Mouse (Mus musculus) urinary bladder, postnatal 14 days (tissue): ENCODE data around the gene Mcts2.

Experiments
- DNase-seq: peaks from one replicate; pipeline ENCODE4 v3.0.0; 2021; ENCODE audit warnings: low spot score

The Mcts2 gene

DNA sequence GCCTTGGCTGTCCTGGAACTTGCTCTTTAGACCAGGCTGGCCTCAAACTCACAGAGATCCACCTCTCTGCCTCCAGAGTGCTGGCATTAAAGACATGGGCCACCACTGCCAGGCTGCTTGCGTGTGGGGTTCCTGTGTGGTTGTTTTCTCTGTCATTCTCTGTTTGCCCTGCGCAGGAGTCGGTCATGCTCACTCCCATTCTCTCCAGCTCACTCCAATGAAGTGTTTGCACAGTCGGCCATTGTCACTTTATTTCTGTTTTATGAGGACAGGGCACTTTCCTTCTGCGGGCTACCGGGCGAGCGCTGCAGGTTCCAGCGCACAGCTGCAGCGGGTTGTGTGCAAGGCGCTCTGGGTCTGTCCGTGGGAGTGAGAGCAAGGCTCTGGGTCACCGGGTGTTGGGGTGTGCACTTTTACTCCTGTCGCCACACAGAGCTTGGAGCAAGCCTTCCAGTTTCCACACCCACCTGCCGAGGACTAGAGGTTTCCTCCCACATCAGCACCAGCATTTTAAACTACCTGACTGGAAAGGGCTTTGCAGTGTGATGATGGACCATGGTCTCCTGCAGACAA, 38.4 kb downstream of the Mcts2 start:
- no peak for DNase-seq

DNA sequence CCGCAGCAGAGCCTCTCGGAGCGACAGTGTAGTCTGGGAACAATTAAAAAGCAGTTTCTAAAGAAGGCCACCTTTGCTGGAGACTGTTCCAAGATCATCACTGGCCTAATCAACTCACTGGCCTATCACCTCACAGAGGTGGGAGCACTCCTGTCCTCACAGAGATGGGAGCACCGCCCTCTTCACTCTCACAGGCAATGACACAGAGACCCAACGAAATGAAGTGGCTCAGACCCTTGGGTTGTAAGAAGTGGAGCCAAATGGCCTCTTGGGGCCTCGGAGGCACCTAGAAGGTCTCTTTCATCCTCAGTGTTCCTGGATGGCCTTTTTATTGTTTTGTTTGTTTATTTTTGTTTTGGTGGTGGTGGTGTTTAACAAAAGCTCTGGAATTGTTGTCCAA, 39.4 kb downstream of the Mcts2 start:
- no peak for DNase-seq

DNA sequence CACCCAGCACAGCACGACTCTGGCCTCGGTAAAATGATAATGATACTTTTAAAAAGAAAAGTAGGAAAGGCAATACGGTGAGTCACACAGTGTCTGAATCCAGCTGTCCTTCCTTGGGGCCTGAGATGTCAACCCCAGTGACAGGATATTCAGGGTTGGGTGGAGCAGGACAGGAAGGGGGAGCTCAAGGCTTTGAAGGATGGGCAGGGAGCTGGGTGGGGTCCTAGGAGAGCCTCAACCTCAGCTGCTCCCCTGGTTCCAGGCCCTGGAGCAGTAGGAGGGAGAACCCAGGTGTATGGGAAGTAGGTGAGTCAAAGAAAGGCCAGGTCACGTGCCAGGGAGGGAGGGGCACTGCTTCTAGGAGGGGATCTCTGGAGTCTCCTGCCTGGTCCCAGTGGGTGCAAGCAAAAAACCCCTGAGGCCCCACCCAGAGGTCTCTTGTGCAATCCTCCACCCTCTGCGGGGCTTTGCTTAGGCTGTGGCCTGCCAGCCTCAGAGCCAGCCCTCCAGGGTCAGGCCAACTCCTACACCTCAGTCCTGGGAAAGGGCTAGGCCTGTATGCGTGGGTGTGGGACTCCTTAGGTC, 40.0 kb downstream of the Mcts2 start:
- no peak for DNase-seq

DNA sequence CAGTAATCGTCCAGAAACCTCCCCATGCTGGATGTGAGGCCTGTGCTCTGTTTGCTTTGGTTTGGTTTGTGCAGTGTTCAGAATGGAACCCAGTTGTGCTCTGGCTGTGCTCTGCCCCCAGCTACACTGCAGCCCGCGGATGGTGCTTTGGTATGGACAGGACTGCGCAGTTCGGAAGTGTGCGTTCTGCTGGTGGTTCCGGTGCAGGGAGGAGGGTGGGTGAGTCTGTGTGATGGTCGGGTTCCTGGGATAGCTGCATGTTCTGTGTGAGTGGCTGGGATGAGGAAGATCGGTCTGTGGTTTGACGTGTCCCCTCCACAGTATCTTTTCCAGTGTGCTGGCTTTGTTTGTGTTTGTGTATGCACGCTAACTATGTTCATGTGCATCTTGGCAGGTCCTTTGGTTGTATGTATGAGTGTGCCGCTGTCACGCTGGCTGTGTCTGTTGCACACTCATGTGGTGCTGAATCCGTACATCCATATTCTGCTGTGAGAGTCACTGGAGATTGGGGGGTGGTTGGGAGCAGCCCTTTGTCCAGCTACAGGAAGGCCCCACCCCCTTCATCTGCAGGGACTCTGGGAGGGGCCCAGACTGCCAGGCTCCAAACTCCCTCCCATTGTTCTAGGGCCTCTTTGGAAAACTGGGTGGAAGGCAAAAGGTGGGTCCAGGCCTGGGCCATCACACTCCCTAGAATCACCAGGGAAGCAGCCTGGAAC, 41.1 kb downstream of the Mcts2 start:
- DNase-seq, result no peak

DNA sequence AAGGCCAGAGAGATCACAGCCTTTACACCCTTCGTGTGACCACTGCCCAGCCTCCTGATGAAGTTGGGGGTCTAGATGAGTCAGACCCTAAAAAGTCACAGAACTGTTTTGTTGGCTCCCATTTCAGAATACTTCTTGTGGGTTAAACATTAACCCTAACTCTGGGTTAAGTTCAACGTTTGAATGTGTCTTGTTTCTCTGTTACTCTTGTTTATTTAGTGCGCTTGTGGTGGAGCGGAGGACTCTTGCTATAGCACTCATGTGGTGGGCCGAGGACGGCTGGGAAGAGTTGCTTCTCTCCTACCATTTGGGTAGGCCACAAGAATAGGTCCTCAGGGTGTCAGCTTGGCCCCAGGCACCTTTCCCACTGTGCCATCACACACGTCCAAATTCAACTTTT, 41.8 kb downstream of the Mcts2 start:
- no peak for DNase-seq

DNA sequence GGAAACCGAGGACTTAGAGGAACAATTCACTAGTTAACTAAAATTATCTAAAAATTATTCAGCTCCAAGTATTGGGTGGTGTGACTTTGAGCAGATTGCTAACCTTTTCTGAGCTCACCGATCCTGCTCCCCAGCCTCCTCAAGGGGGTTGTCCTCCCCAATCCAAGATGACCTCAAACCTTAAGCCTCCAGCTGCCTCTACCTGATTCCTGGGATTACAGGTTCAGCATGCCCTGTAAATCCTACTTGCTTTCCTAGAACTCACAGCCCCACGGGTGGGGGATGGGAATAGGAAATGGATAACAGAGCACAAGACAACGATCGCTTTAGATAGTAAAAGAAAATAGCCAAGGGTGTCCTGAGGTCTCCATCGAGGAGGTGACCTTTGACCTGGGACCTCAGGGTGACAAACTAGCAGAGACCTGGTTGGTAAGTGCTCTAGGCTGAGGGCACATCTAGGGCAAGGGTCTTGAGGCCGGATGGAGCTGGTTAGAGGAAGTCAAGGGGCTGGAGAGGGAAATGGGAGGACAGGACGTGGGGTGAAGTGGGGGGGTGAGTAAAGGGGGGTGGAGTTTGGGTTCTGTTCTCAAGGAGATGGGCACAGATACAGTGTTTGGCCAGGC, 42.3 kb downstream of the Mcts2 start:
- DNase-seq, result no peak

DNA sequence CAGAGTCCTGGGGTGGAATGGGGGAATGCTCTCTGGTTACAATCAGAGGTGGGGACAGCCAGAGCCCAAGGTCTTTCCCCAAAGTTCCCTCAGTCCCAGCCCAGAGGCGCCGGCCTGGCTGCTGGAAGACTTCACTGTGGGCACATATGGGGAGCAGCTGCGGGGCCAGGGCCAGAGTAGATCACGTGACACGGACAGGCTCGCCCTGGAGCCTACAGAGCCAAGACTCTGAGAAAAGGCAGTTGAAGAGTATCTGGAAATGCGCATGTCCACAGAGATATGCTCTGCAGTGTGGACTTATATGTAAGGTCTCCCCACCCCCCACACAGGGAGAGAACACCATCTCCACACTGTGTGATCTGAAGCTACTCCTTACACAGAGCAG, 42.8 kb downstream of the Mcts2 start:
- DNase-seq, result peak; percentile 72

DNA sequence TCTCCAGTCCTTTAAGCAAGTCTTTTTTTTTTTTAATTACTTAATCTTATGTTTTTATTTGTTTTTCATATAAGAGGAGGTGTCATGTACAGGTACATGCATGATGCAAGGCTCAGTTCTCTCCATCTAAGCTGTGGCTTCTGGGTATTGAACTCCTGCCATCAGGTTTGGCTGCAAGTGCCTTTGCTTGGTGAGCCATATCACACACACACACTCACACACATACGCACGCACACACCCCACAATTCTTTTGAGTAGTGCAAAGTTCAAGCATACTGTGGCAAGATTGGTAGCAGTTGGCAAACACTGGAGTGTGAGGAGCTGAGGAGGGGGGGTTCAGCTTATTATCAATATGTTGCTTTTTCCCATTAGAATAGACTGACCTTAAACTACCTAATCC, 46.4 kb downstream of the Mcts2 start:
- DNase-seq, result no peak

DNA sequence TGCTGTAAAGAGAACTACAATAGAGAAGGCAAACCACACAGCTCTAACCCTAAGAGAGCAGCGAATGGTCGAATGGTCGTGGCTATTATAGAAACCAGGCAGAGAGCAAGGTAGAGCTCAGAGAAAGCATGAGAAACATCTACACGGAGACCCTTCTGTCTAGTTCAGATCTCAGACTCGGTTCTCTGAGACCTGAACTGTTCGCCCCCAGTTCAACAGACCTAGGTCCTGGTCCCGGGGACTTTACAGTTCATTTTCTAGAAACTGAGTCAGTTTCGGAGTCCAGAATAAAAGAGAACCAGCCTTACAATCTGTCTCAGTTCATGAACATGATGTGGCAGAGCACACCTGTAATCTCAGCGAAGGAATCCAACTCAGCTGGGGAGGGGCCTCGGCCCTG, 47.7 kb downstream of the Mcts2 start:
- no peak for DNase-seq

DNA sequence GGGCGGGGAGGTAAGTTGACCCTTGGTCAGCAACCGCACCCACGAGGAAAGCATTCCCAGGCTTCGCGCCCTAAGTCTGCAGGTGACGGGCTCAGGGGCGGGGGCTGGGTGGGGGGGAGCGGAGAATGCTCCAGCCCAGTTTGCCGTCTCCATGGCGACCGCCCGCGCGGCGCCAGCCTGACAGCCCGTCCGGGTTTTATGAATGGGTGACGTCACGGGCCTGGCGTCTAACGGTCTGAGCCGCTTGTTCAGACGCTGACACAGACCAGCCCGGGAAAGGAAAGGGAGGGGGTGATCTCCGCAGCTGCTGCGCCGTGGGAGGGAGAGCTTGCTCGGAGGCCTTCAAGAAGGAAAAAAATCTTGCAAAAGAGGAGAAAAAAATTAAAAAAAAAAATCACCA, 48.1 kb downstream of the Mcts2 start:
- DNase-seq, result peak; percentile 99

DNA sequence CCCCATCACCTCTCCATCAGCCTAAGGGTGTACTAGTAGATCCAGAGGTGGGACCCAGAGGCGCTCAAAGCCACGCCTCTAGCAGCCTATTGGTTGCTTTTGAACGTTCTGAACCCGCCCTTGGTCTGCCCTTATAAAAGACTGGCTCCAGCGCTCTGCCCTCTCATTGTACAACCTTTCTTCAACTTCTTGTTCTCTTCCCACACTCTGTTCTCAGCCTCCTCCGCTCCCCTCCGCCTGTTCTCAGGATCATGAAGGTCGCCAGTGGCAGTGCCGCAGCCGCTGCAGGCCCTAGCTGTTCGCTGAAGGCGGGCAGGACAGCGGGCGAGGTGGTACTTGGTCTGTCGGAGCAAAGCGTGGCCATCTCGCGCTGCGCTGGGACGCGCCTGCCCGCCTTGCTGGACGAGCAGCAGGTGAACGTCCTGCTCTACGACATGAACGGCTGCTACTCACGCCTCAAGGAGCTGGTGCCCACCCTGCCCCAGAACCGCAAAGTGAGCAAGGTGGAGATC, 49.3 kb downstream of the Mcts2 start, which contains the start of gene Id1:
Gene Id1, plus strand, starts transcription at position 162 of the 512 bp plus-strand sequence.
- peak; percentile 92 for DNase-seq

DNA sequence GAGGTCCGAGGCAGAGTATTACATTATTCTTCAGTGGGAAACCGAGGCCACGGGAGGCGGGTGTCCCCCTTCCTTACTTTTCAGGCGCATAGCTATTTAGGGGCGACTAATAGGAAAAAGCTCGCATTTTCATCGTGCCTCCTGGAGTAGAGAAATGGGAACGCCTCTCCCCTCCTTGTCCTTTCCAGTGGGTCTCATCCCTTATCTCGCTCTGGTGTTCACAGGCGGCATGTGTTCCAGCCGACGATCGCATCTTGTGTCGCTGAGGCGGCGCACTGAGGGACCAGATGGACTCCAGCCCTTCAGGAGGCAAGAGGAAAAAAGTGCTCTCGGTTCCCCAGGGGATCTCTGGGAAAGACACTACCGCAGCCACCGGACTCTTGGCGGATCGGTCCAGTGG, 49.9 kb downstream of the Mcts2 start:
- DNase-seq, result no peak
